Mouse (Mus musculus) thymus, adult 18-20 months (tissue): ENCODE measurements at regions not wholly inside any gene's neighbourhood (a gene's known extent, or its start where the extent isn't known, plus 50 kb on each side); places are given as distances from the start of the nearest gene placed in this dataset.

Source experiments
- DNase-seq, 2 experiments: peaks; one replicate each; pipeline ENCODE4 v3.0.0; 2022; ENCODE audit warnings: mixed read lengths in 2 of 2

DNA sequence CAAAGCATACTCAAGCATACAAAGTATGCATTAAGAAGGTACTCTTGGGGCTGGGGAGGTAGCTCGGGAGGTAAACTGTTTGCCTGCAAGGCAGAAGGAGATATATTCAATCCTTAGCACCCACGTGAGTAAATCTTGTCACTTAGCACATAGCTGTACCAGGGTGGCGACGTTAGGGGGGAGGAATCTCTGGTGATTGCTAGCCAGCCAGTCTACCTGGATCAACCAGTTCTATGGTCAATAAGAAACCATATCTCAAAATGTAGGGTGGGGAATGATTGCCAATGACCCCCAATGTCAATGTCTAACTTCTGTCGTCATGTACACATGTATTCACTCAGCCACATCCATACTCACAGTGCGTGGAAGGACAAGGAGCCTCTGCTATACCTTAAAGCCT lies 214.5 kb downstream of the CK137956 start:
- DNase-seq: no peak

DNA sequence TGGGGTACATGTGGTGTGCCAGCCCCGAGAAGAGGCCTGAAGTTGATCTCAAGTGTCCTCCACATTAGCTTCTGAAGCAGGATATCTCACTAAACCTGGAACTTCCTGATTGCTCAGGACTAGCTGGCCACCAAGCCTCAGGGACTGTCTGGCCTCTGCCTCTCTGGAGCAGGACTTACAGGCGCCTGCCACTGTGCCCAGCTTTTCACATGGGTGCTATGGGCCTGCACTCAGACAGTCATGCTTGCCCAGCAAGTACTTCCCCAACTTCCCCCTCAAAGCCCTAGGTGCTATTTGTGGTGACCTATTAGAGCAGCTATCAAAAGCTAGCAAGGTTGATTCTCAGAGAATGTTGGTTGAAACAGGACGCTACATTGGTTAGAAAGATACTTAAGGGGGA lies 220.0 kb downstream of the CK137956 start:
- DNase-seq: no peak

GRCm38 (mm10) chr4:127747876-127748275 lies 222.9 kb downstream of the CK137956 start:
- DNase-seq: no peak

DNA sequence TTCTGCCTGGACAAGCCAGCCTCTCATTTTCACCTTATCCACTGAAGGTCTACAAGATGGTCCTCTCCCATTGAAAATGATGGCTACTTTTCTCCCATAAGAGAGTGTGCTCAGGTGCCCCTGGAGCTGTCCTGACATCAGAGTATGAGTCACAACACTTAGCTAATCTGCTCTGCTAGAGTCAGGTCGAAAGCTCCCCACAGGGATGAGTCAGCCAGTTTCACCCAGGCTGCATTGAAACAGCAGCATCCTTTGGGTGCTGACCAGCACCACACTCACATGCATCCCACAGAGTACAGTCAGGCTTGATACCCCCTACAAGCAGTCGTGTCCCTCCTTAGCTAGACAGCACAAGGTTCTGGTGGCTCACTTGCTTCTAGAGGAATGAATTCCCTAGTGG lies 234.0 kb downstream of the CK137956 start:
- DNase-seq: no peak

- no peak for DNase-seq
Measured at GRCm38 (mm10) chr4:127736151-127736550, 234.6 kb downstream of the CK137956 start.

- DNase-seq: no peak
Measured at GRCm38 (mm10) chr4:127734641-127735040, 236.1 kb downstream of the CK137956 start.

DNA sequence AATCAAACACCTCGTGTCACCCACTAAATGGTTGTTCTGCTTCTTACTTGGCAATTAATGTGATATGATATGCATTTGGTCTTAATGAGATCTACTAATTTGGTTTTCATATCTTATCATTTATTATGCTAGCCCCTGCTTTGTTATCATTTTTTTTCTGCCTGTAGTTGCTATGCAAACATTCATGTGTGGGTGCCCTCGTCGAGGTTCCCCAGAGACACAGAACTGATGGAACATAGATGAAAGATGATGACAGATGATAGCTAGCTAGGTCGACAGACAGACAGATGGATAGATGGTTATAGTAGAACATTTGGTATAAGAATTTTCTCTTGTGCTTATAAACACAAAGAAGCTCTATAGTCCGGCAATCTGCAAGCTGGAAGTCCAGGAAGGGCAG lies 252.1 kb downstream of the CK137956 start:
- DNase-seq: no peak

DNA sequence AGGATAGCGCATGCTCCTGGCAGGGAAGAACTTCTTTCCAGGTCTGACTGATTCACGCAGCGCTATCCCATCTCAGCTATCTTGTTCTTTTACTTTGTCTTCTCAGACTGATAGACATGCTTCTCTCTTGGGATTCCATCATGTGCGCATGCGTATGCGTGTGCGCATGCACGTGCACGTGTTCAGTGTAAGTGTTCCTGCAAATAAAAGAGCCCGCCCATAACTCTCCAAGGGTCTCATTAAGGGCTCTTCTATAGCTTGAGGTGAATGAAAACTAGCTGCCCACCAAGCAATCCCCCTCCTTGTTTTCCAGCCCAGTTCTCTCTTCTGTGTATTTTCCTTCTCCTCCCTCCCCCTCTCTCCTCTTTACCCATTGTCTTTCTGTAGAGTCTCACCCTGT lies 258.5 kb downstream of the CK137956 start:
- DNase-seq: no peak

DNA sequence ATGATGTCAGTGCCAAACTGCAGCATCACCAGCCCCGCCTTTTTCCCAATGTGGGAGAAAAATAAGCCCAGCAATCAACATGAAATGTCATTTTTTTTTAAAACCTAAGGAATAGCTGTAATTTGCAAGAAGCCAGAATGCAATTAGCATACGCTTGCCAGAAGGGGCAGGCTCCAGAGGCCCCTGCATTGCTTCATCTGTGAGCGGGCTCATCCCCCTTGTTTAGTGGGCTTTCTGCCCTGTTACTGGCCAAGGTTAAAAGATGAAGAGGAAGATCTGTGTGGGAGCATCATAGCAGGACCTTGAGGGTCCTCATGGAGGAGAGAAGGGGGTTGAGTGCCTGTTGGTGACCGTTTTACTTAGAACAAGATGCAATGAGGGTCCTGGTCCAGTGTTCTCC lies 259.9 kb downstream of the CK137956 start:
- DNase-seq: no peak

DNA sequence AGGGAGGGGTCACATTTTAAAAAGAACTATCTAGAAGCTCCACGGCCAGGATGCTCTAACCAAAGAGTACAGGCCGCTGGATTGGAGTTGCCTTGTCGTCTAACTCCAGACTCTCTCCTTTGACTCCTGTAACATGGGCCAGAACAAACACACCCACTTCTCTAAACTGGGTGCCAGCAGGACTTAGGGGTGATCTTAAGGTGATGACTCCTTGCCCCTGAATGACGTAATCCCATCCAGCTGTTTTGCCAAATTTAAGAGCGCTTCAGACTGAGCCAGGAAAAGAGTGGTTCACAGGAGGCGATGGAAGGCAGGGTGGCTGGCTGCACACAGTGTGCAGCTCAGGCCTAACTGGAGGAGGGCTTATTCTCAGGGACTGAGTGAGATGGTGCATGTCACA lies 261.0 kb downstream of the CK137956 start:
- no peak for DNase-seq

- DNase-seq: no peak
Measured at GRCm38 (mm10) chr4:127708186-127708585, 262.6 kb downstream of the CK137956 start.

GRCm38 (mm10) chr4:127707126-127707525 lies 263.6 kb downstream of the CK137956 start:
- no peak for DNase-seq

DNA sequence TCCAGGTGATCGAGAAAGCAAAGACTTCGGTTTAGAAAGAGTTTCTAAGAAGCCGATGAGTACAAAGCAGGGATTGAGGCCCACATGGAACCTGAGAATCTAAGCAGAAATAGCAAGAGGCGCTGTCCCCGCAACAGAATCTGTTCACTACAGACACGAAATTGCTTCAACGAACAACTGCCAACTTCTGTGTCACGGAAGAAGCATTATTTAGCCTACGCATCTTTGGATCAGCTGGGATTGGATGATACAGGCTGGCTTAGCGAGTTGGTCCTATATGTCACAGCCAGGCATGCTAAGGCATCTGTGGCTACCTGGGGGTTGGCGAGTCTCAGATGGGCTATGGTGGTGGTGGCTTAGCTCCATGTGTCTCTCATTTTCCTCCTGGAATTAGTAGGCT lies 269.1 kb downstream of the CK137956 start:
- DNase-seq: no peak

DNA sequence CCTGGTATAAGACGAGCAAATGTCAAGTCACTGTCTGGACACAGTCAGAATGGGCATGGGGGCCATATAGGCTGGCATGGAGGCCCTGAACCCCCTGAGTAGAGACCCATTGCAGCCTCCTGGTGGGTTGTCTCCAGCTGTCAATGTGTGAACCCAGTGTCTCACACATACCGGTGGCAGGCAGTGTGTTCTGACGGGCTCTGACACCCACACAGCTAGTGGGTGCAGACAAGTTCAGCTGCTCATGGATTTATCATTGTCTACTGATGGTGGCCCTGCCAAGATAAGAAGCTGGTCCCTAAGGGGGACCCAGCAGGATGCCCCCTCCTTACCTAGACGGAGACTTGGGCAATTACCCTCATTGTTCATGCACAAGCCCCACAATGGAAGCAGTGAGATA lies 280.8 kb downstream of the CK137956 start:
- DNase-seq: no peak

DNA sequence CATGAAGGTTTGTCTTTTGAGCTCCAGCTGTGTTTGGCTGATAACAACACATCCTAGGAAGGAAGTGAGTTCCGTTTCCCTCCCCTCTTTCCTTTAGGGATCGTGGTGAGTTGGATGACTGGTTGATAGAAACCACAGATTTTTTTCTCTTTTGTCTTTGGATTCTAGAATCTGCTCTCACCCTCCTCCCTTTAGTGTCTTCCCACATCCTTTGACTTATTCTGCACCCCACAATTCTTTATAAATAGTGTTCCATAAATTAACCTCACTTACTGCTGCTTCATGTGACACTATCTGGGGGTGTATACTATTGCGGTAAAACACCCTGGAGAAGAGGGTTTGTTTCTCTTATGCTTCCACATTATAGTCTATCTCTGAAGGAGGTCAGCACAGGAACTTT lies 285.7 kb downstream of the CK137956 start:
- DNase-seq: no peak

DNA sequence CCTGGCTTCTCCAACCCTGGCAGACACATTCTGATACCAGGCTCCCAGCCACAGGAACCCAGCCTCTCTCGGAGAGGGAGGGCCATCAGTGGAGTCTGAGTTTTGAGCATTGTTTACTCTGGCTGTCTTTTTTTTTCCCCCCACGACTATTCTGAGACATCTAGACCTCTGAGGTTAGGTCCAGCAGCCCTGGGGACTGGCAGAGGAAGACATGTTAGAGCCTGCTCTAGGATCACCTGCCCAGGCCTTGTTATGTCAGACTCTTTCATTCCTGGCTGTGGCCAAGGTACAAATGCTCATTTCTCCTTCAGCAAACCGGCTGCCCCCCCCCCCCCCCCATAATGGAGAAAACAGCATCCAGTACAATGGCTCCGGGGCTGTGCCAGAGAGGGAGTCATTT lies 291.4 kb downstream of the CK137956 start:
- no peak for DNase-seq

- no peak for DNase-seq
Measured at GRCm38 (mm10) chr4:127678437-127678836, 292.3 kb downstream of the CK137956 start.

- DNase-seq: no peak
Measured at GRCm38 (mm10) chr4:127675745-127676315, 294.9 kb downstream of the CK137956 start.

- no peak for DNase-seq
Measured at GRCm38 (mm10) chr4:127659950-127660349, 302.0 kb upstream of the Gjb5 start.

DNA sequence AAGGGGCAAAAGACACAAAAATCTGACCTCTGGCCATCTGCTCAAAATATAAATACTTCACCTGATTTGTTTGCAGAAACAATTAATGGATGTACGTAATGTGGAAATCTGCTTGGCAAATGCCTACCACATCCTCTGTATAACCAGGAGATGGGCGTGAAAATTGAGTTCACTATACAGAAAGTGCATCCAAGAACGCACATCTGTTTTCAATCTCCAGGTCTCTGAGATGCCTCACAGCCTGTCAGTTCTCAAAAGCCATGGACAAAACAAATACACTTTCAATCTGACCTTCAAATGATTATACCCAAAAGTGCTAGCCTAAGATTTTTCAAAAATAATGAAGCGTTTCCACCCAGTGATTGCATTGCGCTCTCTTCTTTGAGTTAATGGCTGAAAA lies 293.6 kb upstream of the Gjb5 start:
- no peak for DNase-seq

DNA sequence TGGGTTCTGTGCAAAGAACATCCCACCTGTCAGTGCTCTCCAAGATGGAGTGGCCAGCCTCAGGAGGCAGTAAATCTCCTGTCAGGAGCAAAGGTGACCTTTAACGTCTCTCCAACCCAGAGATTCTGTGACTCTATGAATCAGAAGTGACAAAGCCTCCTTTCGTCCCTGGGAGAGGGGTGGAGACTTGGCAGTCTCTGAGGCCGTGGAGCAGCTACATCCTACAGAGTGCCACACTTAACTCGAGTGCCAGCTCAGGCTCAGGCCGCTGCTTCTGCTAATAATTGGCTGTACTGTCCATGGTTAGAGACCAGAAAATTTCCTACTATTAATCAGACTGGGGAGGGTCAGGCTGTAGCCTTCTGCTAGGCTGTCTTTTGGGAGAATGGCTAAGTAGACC lies 290.0 kb upstream of the Gjb5 start:
- no peak for DNase-seq

DNA sequence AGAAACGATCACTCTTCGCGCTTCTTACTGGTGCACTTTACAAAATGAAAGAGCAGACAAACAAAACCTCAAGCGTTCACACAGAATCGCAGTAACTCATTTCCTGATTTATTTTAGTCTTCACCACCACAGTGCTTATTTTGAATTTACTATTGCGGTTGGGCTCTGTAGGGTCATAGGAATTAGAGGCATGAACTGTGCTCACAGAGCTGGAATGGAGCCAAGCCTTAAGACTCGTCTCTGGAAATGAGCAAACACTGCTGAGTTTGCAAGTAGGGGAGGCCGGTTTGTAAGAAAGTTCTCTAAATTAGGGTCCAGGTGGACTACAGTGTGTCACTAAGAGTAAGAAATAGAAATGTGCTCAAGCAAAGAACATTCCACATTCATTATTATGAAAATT lies 289.2 kb upstream of the Gjb5 start:
- no peak for DNase-seq

DNA sequence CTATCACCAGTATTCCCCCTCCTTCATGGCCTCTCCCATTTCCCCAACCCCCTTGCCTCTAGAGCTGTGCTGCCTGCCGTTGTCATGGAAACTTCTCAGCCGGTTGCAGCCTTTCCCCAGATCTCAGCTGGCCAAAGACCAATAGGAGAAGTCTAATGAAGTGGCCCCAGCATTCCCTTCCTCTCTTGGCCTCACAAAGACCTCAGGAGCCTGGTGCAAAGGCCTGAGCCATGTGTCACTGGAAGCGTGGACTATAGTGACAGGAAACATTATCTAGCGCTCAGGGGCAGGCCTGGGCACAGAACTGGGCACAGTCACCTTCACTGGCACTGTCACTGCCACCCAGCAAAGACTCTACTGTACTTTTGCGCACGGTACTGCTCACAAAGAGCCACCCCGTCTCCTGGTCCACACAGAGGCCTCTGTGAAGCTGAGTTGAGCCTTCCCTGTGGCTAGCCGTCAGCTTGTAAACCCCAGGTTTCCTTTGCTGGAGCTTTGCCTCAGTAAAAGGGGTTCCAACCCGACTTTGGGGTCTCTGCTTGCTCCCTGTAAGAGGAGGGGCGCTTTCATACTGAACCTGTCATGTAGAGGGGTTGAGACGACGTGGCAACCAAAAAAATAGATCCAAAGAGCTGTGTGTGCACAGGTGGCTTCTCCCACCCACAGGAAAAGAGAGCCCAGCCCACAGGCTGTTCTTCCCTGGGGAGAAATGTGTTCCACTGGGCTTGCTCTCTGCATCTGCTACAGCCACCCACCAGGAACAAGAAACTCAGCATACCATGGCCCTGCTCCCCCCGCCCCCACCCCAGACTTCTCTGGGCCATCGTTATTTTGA lies 282.5 kb upstream of the Gjb5 start:
- DNase-seq: no peak

GRCm38 (mm10) chr4:127639765-127640164 lies 281.8 kb upstream of the Gjb5 start:
- DNase-seq: no peak

DNA sequence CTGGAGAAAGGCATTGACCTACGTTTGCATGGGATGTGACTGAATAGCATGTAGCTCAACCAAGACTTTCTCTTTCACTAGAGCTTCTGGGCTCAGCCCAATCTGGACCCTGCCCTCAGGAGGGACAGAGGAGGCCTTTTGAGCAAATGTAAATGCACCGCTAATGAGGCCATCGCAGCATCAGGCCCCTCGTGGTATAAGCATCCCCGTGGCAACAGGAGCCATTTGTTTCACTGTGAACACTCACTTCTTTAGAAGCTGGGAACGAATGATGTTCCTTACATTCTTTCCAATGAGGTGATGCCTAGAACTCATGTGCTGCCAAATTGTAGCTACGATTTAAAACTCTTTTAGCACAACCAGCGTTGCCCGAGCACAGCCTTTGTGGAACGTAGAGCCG lies 279.0 kb upstream of the Gjb5 start:
- DNase-seq: no peak
